Mouse (Mus musculus) stomach, embryonic 14.5 days (tissue): Measurements from ENCODE around the gene Gm13277. TPM values are rescaled to one million over a fixed set of nuclear protein-coding genes. Genes with fewer than 3 reads are reported as not detected.
"Not testable (repeated sequence)": the region's sequence is repeated elsewhere in the genome, so short reads cannot be mapped to it uniquely, and the experiment has no call there.

Experiments
- ATAC-seq: fragments of 200-750 bp; cut with Nextera tagmentation; 2 replicates; pipeline ENCODE4 v1.8.0; 2017; ENCODE audit warnings: low read depth, moderate TSS enrichment; ENCODE audit not compliant: insufficient number of reproducible peaks, insufficient read depth, low FRiP score
- H3K27ac ChIP-seq: fragments of 300-500 bp; sonication (generic); 2 replicates; pipeline ENCODE4 v1.5.1; 2014; ENCODE audit warnings: mild to moderate bottlenecking, low read length, moderate library complexity, mixed read lengths
- H3K27me3 ChIP-seq: fragments of 300-500 bp; sonication (generic); 2 replicates; pipeline ENCODE4 v1.6.1; 2014; ENCODE audit warnings: low read length, control low read depth, mixed read lengths; ENCODE audit not compliant: control insufficient read depth, insufficient read depth
- H3K36me3 ChIP-seq: fragments of 300-500 bp; sonication (generic); 2 replicates; pipeline ENCODE4 v1.6.1; 2014; ENCODE audit warnings: mild to moderate bottlenecking, control low read depth, low read length, moderate library complexity, mixed read lengths; ENCODE audit not compliant: control insufficient read depth, insufficient read depth
- H3K4me1 ChIP-seq: fragments of 300-500 bp; sonication (generic); 2 replicates; pipeline ENCODE4 v1.6.1; 2014; ENCODE audit warnings: low read length, control low read depth, mixed read lengths; ENCODE audit not compliant: control insufficient read depth, insufficient read depth
- H3K4me2 ChIP-seq: fragments of 300-500 bp; sonication (generic); replicated peaks from 2 replicates; pipeline ENCODE4 v1.6.1; 2014; ENCODE audit warnings: low read depth, low read length, control low read depth
- H3K4me3 ChIP-seq: fragments of 300-500 bp; sonication (generic); 2 replicates; pipeline ENCODE4 v1.5.1; 2014; ENCODE audit warnings: low read depth, low read length, control low read depth
- H3K9ac ChIP-seq: fragments of 300-500 bp; sonication (generic); replicated peaks from 2 replicates; pipeline ENCODE4 v1.6.1; 2014; ENCODE audit warnings: low read depth, mild to moderate bottlenecking, control low read depth, low read length, moderate library complexity, mixed read lengths
- H3K9me3 ChIP-seq: fragments of 300-500 bp; sonication (generic); 2 replicates; pipeline ENCODE4 v1.6.1; 2016; ENCODE audit warnings: low read depth, low read length, control low read depth; ENCODE audit not compliant: control insufficient read depth
- WGBS: fragments of 180-500 bp; shearing (Covaris S2); extraction: QIAGEN DNeasy Blood & Tissue Kit; methylation state at CpG from one replicate; pipeline ENCODE4 v1.1.7; 2014; 5-methylcytosine and 5-hydroxymethylcytosine counted together
- polyA plus RNA-seq: library from polyadenylated mRNA; unstranded; fragments of >200 nt; fragmentation: Nextera tagmentation; extraction: Ambion mirVana; gene quantifications from 2 replicates; pipeline ENCODE4 v1.2.1, GENCODE M21; 2014

The Gm13277 gene
- polyA plus RNA-seq: not detected in 2 replicates

DNA sequence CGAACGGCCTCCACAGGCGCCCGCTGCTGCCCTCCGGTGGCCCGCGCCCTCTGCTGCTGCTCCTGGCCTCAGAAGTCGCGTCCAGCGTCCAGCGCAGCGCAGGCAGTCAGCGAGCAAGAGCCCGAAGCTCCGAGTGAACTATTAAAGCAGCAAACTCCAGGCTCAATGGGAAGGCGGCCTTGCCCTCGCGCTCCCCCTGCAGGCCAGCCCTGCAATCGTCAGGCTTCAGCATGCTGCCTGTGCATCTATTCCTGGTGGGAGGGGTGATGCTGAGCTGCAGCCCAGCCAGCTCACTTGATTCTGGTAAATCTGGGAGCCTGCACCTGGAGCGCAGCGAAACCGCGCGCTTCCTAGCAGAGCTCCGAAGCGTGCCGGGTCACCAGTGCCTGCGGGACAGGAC, at the start of gene Gm13277:
TSS of gene Gm13277 (plus strand) at position 231 of the 400 bp plus-strand sequence.
- H3K36me3 ChIP-seq, H3K9ac ChIP-seq, H3K4me2 ChIP-seq, H3K9me3 ChIP-seq, H3K27ac ChIP-seq, H3K4me3 ChIP-seq, H3K4me1 ChIP-seq, H3K27me3 ChIP-seq, ATAC-seq: not testable (repeated sequence)
- 0% methylated on average over 4 of the region's 28 CpGs for WGBS

DNA sequence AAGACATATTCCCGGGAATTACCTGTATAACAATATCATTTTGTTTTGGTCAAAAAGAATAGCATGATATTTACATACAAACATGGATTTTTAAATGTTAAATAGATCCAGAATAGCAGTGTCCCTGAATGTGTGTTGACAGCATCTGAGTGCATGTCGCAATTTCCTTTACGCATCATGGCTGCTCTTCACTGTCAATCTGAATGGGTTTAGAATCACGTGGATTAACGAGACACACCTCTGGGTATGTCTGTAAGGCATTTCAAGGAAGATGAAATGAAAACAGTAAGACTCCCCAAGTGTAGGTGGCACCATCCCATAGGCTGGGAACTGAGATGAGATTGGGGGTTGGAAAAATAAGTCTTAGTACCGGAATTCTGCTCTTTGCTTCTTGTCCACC, 49.4 kb upstream of the Gm13277 start:
- H3K4me3 ChIP-seq: no peak overlapping the region
- 91% methylated on average over 6 of the region's 6 CpGs for WGBS
- no peak overlapping the region for H3K9ac ChIP-seq
- no peak overlapping the region for H3K27ac ChIP-seq
- H3K36me3 ChIP-seq: no peaks in the 10 kb centered on the region
- no peak for ATAC-seq
- no peaks in the 10 kb centered on the region for H3K27me3 ChIP-seq
- H3K4me1 ChIP-seq: no peaks in the 10 kb centered on the region
- no peaks in the 10 kb centered on the region for H3K9me3 ChIP-seq
- no peak overlapping the region for H3K4me2 ChIP-seq

DNA sequence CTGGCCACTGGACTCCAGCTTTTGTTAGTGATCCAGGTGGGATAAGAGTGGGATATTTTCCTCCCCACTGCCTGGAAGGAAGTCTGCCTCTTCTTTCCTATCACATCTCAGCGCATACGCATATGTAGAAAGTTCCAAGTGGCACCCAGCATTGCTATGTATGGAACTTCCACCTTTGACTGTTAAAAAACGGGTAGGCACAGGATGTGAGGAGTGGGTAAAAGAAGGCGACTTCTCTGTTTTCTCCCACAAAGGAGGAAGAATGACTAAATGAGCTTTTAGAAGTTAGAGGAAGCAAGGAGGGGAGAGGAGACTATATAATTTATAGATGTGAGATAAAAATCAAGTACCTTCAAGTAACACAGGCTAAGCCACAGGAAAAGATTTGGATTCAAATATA, 47.0 kb upstream of the Gm13277 start:
- H3K36me3 ChIP-seq: no peaks in the 10 kb centered on the region
- ATAC-seq: no peak
- no peak overlapping the region for H3K27ac ChIP-seq
- H3K4me1 ChIP-seq: no peaks in the 10 kb centered on the region
- no peaks in the 10 kb centered on the region for H3K27me3 ChIP-seq
- H3K9ac ChIP-seq: no peak overlapping the region
- no peak overlapping the region for H3K4me3 ChIP-seq
- 88% methylated on average over 4 of the region's 4 CpGs for WGBS
- H3K4me2 ChIP-seq: no peak overlapping the region
- H3K9me3 ChIP-seq: no peaks in the 10 kb centered on the region

- no peaks in the 10 kb centered on the region for H3K4me1 ChIP-seq
- 58% methylated on average over 7 of the region's 7 CpGs for WGBS
- no peak for ATAC-seq
- no peaks in the 10 kb centered on the region for H3K36me3 ChIP-seq
- H3K27ac ChIP-seq: peak overlapping the region; percentile 35; the same call in 1 of the 2 replicates
- no peak overlapping the region for H3K4me2 ChIP-seq
- H3K9me3 ChIP-seq: no peaks in the 10 kb centered on the region
- no peak overlapping the region for H3K9ac ChIP-seq
- H3K27me3 ChIP-seq: no peaks in the 10 kb centered on the region
- H3K4me3 ChIP-seq: no peak overlapping the region
Observed at GRCm38 (mm10) chr4:88742771-88743371, 45.6 kb upstream of the Gm13277 start.

DNA sequence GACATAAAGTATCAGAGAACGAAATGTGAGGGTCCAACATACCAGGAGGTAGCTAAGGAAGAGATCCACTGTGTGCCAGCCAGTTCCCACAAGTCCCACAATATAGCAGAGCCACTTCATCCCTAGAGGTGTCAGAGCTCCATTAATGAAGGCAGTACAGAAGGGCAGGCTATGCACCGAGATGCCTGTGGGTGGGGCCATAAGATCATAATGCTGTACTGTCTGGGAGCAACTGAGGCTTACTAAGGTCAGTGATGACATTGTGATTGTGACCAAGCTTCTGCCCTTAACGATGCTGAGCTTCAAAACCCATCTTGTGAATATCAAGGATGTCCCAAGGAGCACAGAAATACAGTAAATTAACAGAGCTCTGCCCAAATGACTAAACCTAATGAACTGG, 44.2 kb upstream of the Gm13277 start:
- Histone ChIP-seq H3K27ac (no peak overlapping the region), H3K4me1 (no peaks in the 10 kb centered on the region), H3K9me3 (no peaks in the 10 kb centered on the region), H3K27me3 (no peaks in the 10 kb centered on the region), H3K4me2 (no peak overlapping the region), H3K4me3 (no peak overlapping the region), H3K9ac (no peak overlapping the region), H3K36me3 (no peaks in the 10 kb centered on the region)
- 71% methylated on average over 3 of the region's 3 CpGs for WGBS
- ATAC-seq: no peak

GRCm38 (mm10) chr4:88749926-88750325, 38.5 kb upstream of the Gm13277 start:
- 50% methylated on average over 6 of the region's 6 CpGs for WGBS
- no peak overlapping the region for H3K9ac ChIP-seq
- no peak for ATAC-seq
- no peak overlapping the region for H3K4me2 ChIP-seq
- H3K9me3 ChIP-seq: no peaks in the 10 kb centered on the region
- H3K36me3 ChIP-seq: no peaks in the 10 kb centered on the region
- no peaks in the 10 kb centered on the region for H3K27me3 ChIP-seq
- H3K4me1 ChIP-seq: no peaks in the 10 kb centered on the region
- no peak overlapping the region for H3K4me3 ChIP-seq
- H3K27ac ChIP-seq: no peak overlapping the region

GRCm38 (mm10) chr4:88754818-88755340, 33.6 kb upstream of the Gm13277 start, which contains the start of gene Gm13271:
Gm13271 (plus strand) TSS chr4:88754868.
- H3K4me1 ChIP-seq, H3K9me3 ChIP-seq, H3K4me2 ChIP-seq, H3K36me3 ChIP-seq, ATAC-seq, H3K9ac ChIP-seq, H3K27ac ChIP-seq, H3K4me3 ChIP-seq, H3K27me3 ChIP-seq: not testable (repeated sequence)
- 67% methylated on average over 15 of the region's 15 CpGs for WGBS

- not testable (repeated sequence) for H3K27me3 ChIP-seq, H3K9me3 ChIP-seq, H3K36me3 ChIP-seq, H3K4me1 ChIP-seq, ATAC-seq
- peak overlapping the region; percentile 61 for H3K4me2 ChIP-seq
- 11% methylated on average over 28 of the region's 31 CpGs for WGBS
- peak overlapping the region; percentile 93 for H3K27ac ChIP-seq
- peak overlapping the region; percentile 42 for H3K4me3 ChIP-seq
- peak overlapping the region; percentile 52 for H3K9ac ChIP-seq
Observed at GRCm38 (mm10) chr4:88756581-88757513, 31.6 kb upstream of the Gm13277 start.
